Comparison of ENCODE assay signal across 15 mouse cellular contexts in genomic region chrX:99186497-99187435, GRCm38 (mm10). TPM values are rescaled to one million over a fixed set of nuclear protein-coding genes. Genes with fewer than 3 reads are reported as not detected.
A peak's percentile ranks its signal among the peaks of the same experiment; 100 is the strongest.
DNase-seq lines count a peak whose midpoint lies in the region; ATAC-seq lines count a peak whose summit lies in the region.
"Had no signal": no experiment of that assay in that cellular context is flagged by ENCODE, and none has a peak within 500 bp of the region (broad histone marks: within the 10 kb centered on the region; RNA-seq: fewer than 3 reads in every experiment).

No protein-coding gene starts in this region.

- no peak overlapping the region for H3K9ac ChIP-seq in hindbrain, embryonic 11.5 days (ENCODE audit: low read depth, low read length)
- no peak overlapping the region for H3K9ac ChIP-seq in hindbrain, embryonic 13.5 days
- H3K9ac ChIP-seq in forebrain, embryonic 14.5 days (ENCODE audit: low read length): no peak overlapping the region
- no peak overlapping the region for H3K9ac ChIP-seq in midbrain, embryonic 11.5 days (ENCODE audit: low read length)
- H3K9ac ChIP-seq: heart, embryonic 12.5 days; liver, embryonic 14.5 days had no signal

- H3K36me3 ChIP-seq in hindbrain, embryonic 11.5 days (ENCODE audit: control insufficient read depth, insufficient read depth, low read length): no peaks in the 10 kb centered on the region
- no peaks in the 10 kb centered on the region for H3K36me3 ChIP-seq in hindbrain, embryonic 13.5 days
- H3K36me3 ChIP-seq in forebrain, embryonic 14.5 days (ENCODE audit: control insufficient read depth, insufficient read depth, low read length): no peaks in the 10 kb centered on the region
- H3K36me3 ChIP-seq in midbrain, embryonic 11.5 days (ENCODE audit: control insufficient read depth, insufficient read depth, low read length): no peaks in the 10 kb centered on the region
- H3K36me3 ChIP-seq: G1E; heart, embryonic 12.5 days had no signal

- 43% methylated on average over 9 of the region's 10 CpGs for WGBS in hindbrain, embryonic 11.5 days
- 31% methylated on average over 10 of the region's 10 CpGs for WGBS in hindbrain, embryonic 13.5 days
- WGBS in forebrain, embryonic 14.5 days: 31% methylated on average over 10 of the region's 10 CpGs
- WGBS in midbrain, embryonic 11.5 days: 39% methylated on average over 10 of the region's 10 CpGs

- no peaks in the 10 kb centered on the region for H3K9me3 ChIP-seq in hindbrain, embryonic 11.5 days (ENCODE audit: control insufficient read depth, low read length)
- H3K9me3 ChIP-seq in hindbrain, embryonic 13.5 days: no peaks in the 10 kb centered on the region
- no peaks in the 10 kb centered on the region for H3K9me3 ChIP-seq in forebrain, embryonic 14.5 days (replicated peaks; ENCODE audit: control insufficient read depth, low read length)
- no peaks in the 10 kb centered on the region for H3K9me3 ChIP-seq in midbrain, embryonic 11.5 days (ENCODE audit: control insufficient read depth, low read length)
- H3K9me3 ChIP-seq: G1E; heart, embryonic 12.5 days had no signal

- peak; percentile 9 for DNase-seq in hindbrain, embryonic 11.5 days (ENCODE audit: low spot score)
- peak; percentile 82 for DNase-seq in adrenal gland, adult 8-10 months
- peak; percentile 89 for DNase-seq in forebrain, embryonic 14.5 days (ENCODE audit: low spot score)
- peak; percentile 44 for DNase-seq in midbrain, embryonic 11.5 days (ENCODE audit: low spot score, missing footprints)
- DNase-seq in layer of hippocampus, adult 8-10 months (ENCODE audit: low spot score in 2 of 2): no peak
- DNase-seq in urinary bladder, postnatal 25 days (ENCODE audit: low spot score): no peak
- no peak for DNase-seq in layer of hippocampus, adult 11-12 months (ENCODE audit: low spot score)
- DNase-seq: cerebellum, adult 11-12 months; gastrocnemius, adult 2 months; thymus, adult 18-20 months had no signal

- H3K27ac ChIP-seq in hindbrain, embryonic 11.5 days (ENCODE audit: low read depth, low read length): no peak overlapping the region
- no peak overlapping the region for H3K27ac ChIP-seq in hindbrain, embryonic 13.5 days
- H3K27ac ChIP-seq in forebrain, embryonic 14.5 days (ENCODE audit: low read depth, low read length): peak overlapping the region; percentile 69
- H3K27ac ChIP-seq in midbrain, embryonic 11.5 days (ENCODE audit: low read depth, low read length): no peak overlapping the region
- H3K27ac ChIP-seq: gastrocnemius, adult 2 months; liver, embryonic 14.5 days had no signal

- H3K4me2 ChIP-seq in hindbrain, embryonic 11.5 days (replicated peaks; ENCODE audit: low read depth, low read length): no peak overlapping the region
- H3K4me2 ChIP-seq in hindbrain, embryonic 13.5 days: no peak overlapping the region
- no peak overlapping the region for H3K4me2 ChIP-seq in forebrain, embryonic 14.5 days (ENCODE audit: low read length)
- no peak overlapping the region for H3K4me2 ChIP-seq in midbrain, embryonic 11.5 days
- H3K4me2 ChIP-seq: heart, embryonic 12.5 days had no signal

- ATAC-seq in hindbrain, embryonic 11.5 days (ENCODE audit: low FRiP score): peak; percentile 54
- no peak for ATAC-seq in hindbrain, embryonic 13.5 days (ENCODE audit: low FRiP score)
- ATAC-seq in forebrain, embryonic 14.5 days: peak; percentile 85
- peak; percentile 67 for ATAC-seq in midbrain, embryonic 11.5 days (ENCODE audit: low FRiP score)
- ATAC-seq: inflammation-experienced regulatory T-cells, adult 6 months had no signal

- 0 out of 2 replicates have a peak, but pooled peaks cover 2% of the 10 kb centered on the region for H3K4me1 ChIP-seq in hindbrain, embryonic 11.5 days (replicated peaks; ENCODE audit: control insufficient read depth, insufficient read depth, low read length)
- H3K4me1 ChIP-seq in hindbrain, embryonic 13.5 days (replicated peaks): peaks cover 3% of the 10 kb centered on the region; the same call in 1 of the 2 replicates
- peaks cover 5% of the 10 kb centered on the region; the same call in 1 of the 2 replicates for H3K4me1 ChIP-seq in forebrain, embryonic 14.5 days (ENCODE audit: control insufficient read depth, insufficient read depth, low read length)
- peaks cover 4% of the 10 kb centered on the region; the same call in 1 of the 2 replicates for H3K4me1 ChIP-seq in midbrain, embryonic 11.5 days (ENCODE audit: control insufficient read depth, insufficient read depth, low read length)
- H3K4me1 ChIP-seq: heart, embryonic 12.5 days had no signal

- H3K27me3 ChIP-seq in hindbrain, embryonic 11.5 days (ENCODE audit: control insufficient read depth, insufficient read depth, low read length): peaks cover 13% of the 10 kb centered on the region; the same call in 1 of the 2 replicates
- H3K27me3 ChIP-seq in hindbrain, embryonic 13.5 days: peaks cover 78% of the 10 kb centered on the region
- H3K27me3 ChIP-seq in forebrain, embryonic 14.5 days (replicated peaks; ENCODE audit: control insufficient read depth, insufficient read depth, low read length): no peaks in the 10 kb centered on the region
- peaks cover 21% of the 10 kb centered on the region for H3K27me3 ChIP-seq in midbrain, embryonic 11.5 days (ENCODE audit: control insufficient read depth, insufficient read depth, low read length)

- no peak overlapping the region for H3K4me3 ChIP-seq in hindbrain, embryonic 11.5 days (ENCODE audit: low read depth, low read length)
- H3K4me3 ChIP-seq in hindbrain, embryonic 13.5 days: no peak overlapping the region
- H3K4me3 ChIP-seq in forebrain, embryonic 14.5 days (ENCODE audit: low read depth, low read length): no peak overlapping the region
- no peak overlapping the region for H3K4me3 ChIP-seq in midbrain, embryonic 11.5 days (ENCODE audit: low read depth, low read length)
- H3K4me3 ChIP-seq: gastrocnemius, adult 2 months; heart, embryonic 12.5 days had no signal

RNA-seq across cellular contexts. Expression of gene Efnb1, which starts 50.8 kb away (rescaled TPM):
- 35.5 and 37.8 TPM in 2 replicates for polyA plus RNA-seq in hindbrain, embryonic 11.5 days (2014; fragmentation: Nextera tagmentation; extraction: Ambion mirVana)
- 26.6 and 33.0 TPM in 2 replicates for polyA plus RNA-seq in hindbrain, embryonic 13.5 days (2015; fragmentation: Nextera tagmentation; extraction: Ambion mirVana)
- 10 to 100 TPM; 58.4 to 80.1 (median 64.8) TPM for total RNA-seq in adrenal gland, adult 8-10 months (2022)
- polyA plus RNA-seq in forebrain, embryonic 14.5 days (2014; fragmentation: Nextera tagmentation; extraction: Ambion mirVana): 44.4 and 46.5 TPM in 2 replicates
- polyA plus RNA-seq in midbrain, embryonic 11.5 days (2014; fragmentation: Nextera tagmentation; extraction: Ambion mirVana): 34.7 and 38.3 TPM in 2 replicates
- total RNA-seq in layer of hippocampus, adult 8-10 months (2022): 10 to 100 TPM; 12.6 to 16.1 (median 14.9) TPM
- total RNA-seq: G1E had no signal
- polyA plus RNA-seq: G1E had no signal

Comparison
In these comparisons a context has a peak if more than half of its experiments do, and no peak if none do; other contexts are left out.
1. DNase-seq: peak in hindbrain, embryonic 11.5 days (single experiment), adrenal gland, adult 8-10 months (single experiment), forebrain, embryonic 14.5 days (single experiment) and midbrain, embryonic 11.5 days (single experiment); none in layer of hippocampus, adult 8-10 months (0 of 2), urinary bladder, postnatal 25 days (single experiment) and layer of hippocampus, adult 11-12 months (single experiment).